Mouse (Mus musculus) pancreas, adult 10 weeks (tissue): ENCODE results near the gene Chmp3. TPM values are rescaled to one million over a fixed set of nuclear protein-coding genes. Genes with fewer than 3 reads are reported as not detected.

Experiments used
- polyA plus RNA-seq: library from polyadenylated mRNA; stranded (reverse); fragments of 350-450 nt; fragmentation: Illumina TruSeq; extraction: RNeasy Lipid Tissue Mini Kit (QIAGEN cat#74804); gene quantifications from one replicate; pipeline ENCODE4 v1.2.3, GENCODE M21; 2015; ENCODE audit warnings: low read depth, low replicate concordance; ENCODE audit not compliant: insufficient read depth

Gene Chmp3
- polyA plus RNA-seq = 22.5 TPM

GRCm38 (mm10) chr6:71543686-71544499 lies at the start of gene Chmp3:
Gene Chmp3 (plus strand): TSS chr6:71543797.

Other genes with a start within 250 kb of the Chmp3 start
- gene Smyd1, start 221.6 kb upstream of the Chmp3 start, polyA plus RNA-seq = not detected
- gene Cd8b1, start 221.0 kb upstream of the Chmp3 start, polyA plus RNA-seq = not detected
- gene Cd8a, start 170.4 kb upstream of the Chmp3 start, polyA plus RNA-seq = not detected
- 11.4 TPM for gene Rmnd5a, start 103.2 kb upstream of the Chmp3 start, polyA plus RNA-seq
- gene Rnf103, start 49.9 kb upstream of the Chmp3 start, polyA plus RNA-seq = 6.2 TPM
- 10.1 TPM for gene Kdm3a, start 89.2 kb downstream of the Chmp3 start, polyA plus RNA-seq
- 0.87 TPM for gene Reep1, start 163.8 kb downstream of the Chmp3 start, polyA plus RNA-seq